Mouse (Mus musculus): ENCODE results near the gene Zfp870.

The Zfp870 gene

GRCm38 (mm10) chr17:32891239-32892180, at the start of gene Zfp870:
TSS of gene Zfp870 (minus strand) at chr17:32891642.
- DNase-seq = peak; percentile 83

GRCm38 (mm10) chr17:32939831-32940230, 48.4 kb upstream of the Zfp870 start:
- no peak for DNase-seq

GRCm38 (mm10) chr17:32927803-32928202, 36.4 kb upstream of the Zfp870 start:
- DNase-seq = no peak

GRCm38 (mm10) chr17:32924658-32925312, 33.3 kb upstream of the Zfp870 start:
- DNase-seq = peak; percentile 68

GRCm38 (mm10) chr17:32923681-32924080, 32.2 kb upstream of the Zfp870 start:
- DNase-seq = no peak

GRCm38 (mm10) chr17:32919123-32919522, 27.7 kb upstream of the Zfp870 start:
- no peak for DNase-seq

- no peak for DNase-seq
Measured at GRCm38 (mm10) chr17:32917131-32917530, 25.7 kb upstream of the Zfp870 start, which contains the start of gene Cyp4f14. TSS of gene Cyp4f14 (minus strand) at chr17:32917342.

GRCm38 (mm10) chr17:32916075-32916474, 24.6 kb upstream of the Zfp870 start:
- DNase-seq = no peak

- DNase-seq = no peak
Measured at GRCm38 (mm10) chr17:32906172-32906571, 14.7 kb upstream of the Zfp870 start.

GRCm38 (mm10) chr17:32905239-32905638, 13.8 kb upstream of the Zfp870 start:
- DNase-seq = no peak

GRCm38 (mm10) chr17:32904414-32904813, 13.0 kb upstream of the Zfp870 start:
- no peak for DNase-seq

GRCm38 (mm10) chr17:32901751-32902525, 10.5 kb upstream of the Zfp870 start:
- DNase-seq = no peak

GRCm38 (mm10) chr17:32895421-32895820, 4.0 kb upstream of the Zfp870 start:
- DNase-seq = no peak

- no peak for DNase-seq
Measured at GRCm38 (mm10) chr17:32893901-32894300, 2.5 kb upstream of the Zfp870 start.

- no peak for DNase-seq
Measured at GRCm38 (mm10) chr17:32890852-32891238, 597 bp downstream of the Zfp870 start.

- no peak for DNase-seq
Measured at GRCm38 (mm10) chr17:32889611-32890010, 1.8 kb downstream of the Zfp870 start.

GRCm38 (mm10) chr17:32880320-32881218, 10.9 kb downstream of the Zfp870 start:
- no peak for DNase-seq

- DNase-seq = no peak
Measured at GRCm38 (mm10) chr17:32878773-32879172, 12.7 kb downstream of the Zfp870 start.

- no peak for DNase-seq
Measured at GRCm38 (mm10) chr17:32877471-32878171, 13.8 kb downstream of the Zfp870 start.

- DNase-seq = no peak
Measured at GRCm38 (mm10) chr17:32872696-32873095, 18.7 kb downstream of the Zfp870 start.

- DNase-seq = no peak
Measured at GRCm38 (mm10) chr17:32872091-32872490, 19.4 kb downstream of the Zfp870 start.
